Mouse (Mus musculus) ES-E14 (cell line): ENCODE data around the gene Slc6a17. TPM values are rescaled to one million over a fixed set of nuclear protein-coding genes. Genes with fewer than 3 reads are reported as not detected.

ENCODE experiments used
- DNase-seq: peaks from one replicate; pipeline ENCODE4 v3.0.0-alpha.2; 2013; ENCODE audit warnings: low read depth, low spot score
- H3K27ac ChIP-seq: 2 replicates; pipeline ENCODE4 v1.5.1; 2012; ENCODE audit warnings: low read depth, mild to moderate bottlenecking, low read length, moderate library complexity, mixed read lengths; ENCODE audit not compliant: poor library complexity, insufficient read depth, severe bottlenecking
- H3K36me3 ChIP-seq: 2 replicates; pipeline ENCODE4 v1.6.1; 2012; ENCODE audit warnings: mild to moderate bottlenecking, low read length, moderate library complexity, mixed read lengths; ENCODE audit not compliant: control insufficient read depth, poor library complexity, insufficient read depth, severe bottlenecking
- H3K4me1 ChIP-seq, 2 experiments: fragments of 150-350 bp in 1 of 2; sonication (generic) in 1 of 2; 2 replicates each; pipeline ENCODE4 v1.6.1; 2012; ENCODE audit warnings: low read length in 2 of 2, mild to moderate bottlenecking in 1 of 2, mixed read lengths in 1 of 2; ENCODE audit not compliant: control insufficient read depth in 2 of 2, insufficient read depth in 2 of 2, poor library complexity in 1 of 2
- H3K4me3 ChIP-seq, 2 experiments: fragments of 150-350 bp in 1 of 2; sonication (generic) in 1 of 2; 2 replicates each; pipeline ENCODE4 v1.5.1; 2012; ENCODE audit warnings: low read length in 2 of 2, low read depth in 1 of 2, mild to moderate bottlenecking in 1 of 2, mixed read lengths in 1 of 2; ENCODE audit not compliant: insufficient read depth in 1 of 2, poor library complexity in 1 of 2, severe bottlenecking in 1 of 2
- H3K9ac ChIP-seq: 2 replicates; pipeline ENCODE4 v1.6.1; 2012; ENCODE audit warnings: low read depth, mild to moderate bottlenecking, low read length, mixed read lengths; ENCODE audit not compliant: poor library complexity, insufficient read depth, severe bottlenecking
- H3K9me3 ChIP-seq: fragments of 150-350 bp; sonication (generic); 2 replicates; pipeline ENCODE4 v1.6.1; 2012; ENCODE audit warnings: low read depth, mild to moderate bottlenecking, low read length; ENCODE audit not compliant: control insufficient read depth, insufficient read depth
- CHD2 ChIP-seq: IDR thresholded peaks from 2 replicates; pipeline ENCODE4 v1.6.1; 2014; ENCODE audit warnings: mild to moderate bottlenecking, low read depth, low read length, inconsistent platforms
- HCFC1 ChIP-seq: IDR thresholded peaks from 2 replicates; pipeline ENCODE4 v1.6.1; 2012; ENCODE audit warnings: low read length, inconsistent platforms, borderline replicate concordance; ENCODE audit not compliant: insufficient read depth
- MAFK ChIP-seq: IDR thresholded peaks from 2 replicates; pipeline ENCODE4 v1.6.1; 2014; ENCODE audit warnings: mild to moderate bottlenecking, low read depth, low read length, inconsistent platforms; ENCODE audit not compliant: insufficient read depth
- ZC3H11A ChIP-seq: IDR thresholded peaks from 2 replicates; pipeline ENCODE4 v1.6.1; 2012; ENCODE audit warnings: low read depth, mild to moderate bottlenecking, inconsistent platforms, low read length, borderline replicate concordance
- ZNF384 ChIP-seq: IDR thresholded peaks from 2 replicates; pipeline ENCODE4 v1.6.1; 2012; ENCODE audit warnings: low read depth, low read length, inconsistent platforms
- in situ Hi-C, 2 experiments: fragments of 600-800 bp; cut with MboI; formaldehyde crosslinking; loops; one replicate each; pipeline ENCODE4 v1.15.1; 2025; ENCODE audit warnings: low sequenced_read_pairs in 2 of 2, inconsistent platforms in 1 of 2; ENCODE audit not compliant: unreplicated experiment in 2 of 2
- total RNA-seq: library from RNA; depleted of rRNA; stranded (reverse); fragments of 300-350 nt; gene quantifications from 2 replicates; pipeline ENCODE4 v1.2.3, GENCODE M21; 2012

Gene Slc6a17
- total RNA-seq, 1 experiment = 0.49 TPM

- no peak for TF ChIP-seq ZC3H11A
- TF ChIP-seq CHD2 = no peak
- TF ChIP-seq MAFK = no peak
- no peak for TF ChIP-seq HCFC1
- no peak for TF ChIP-seq ZNF384
- H3K36me3 ChIP-seq = no peaks in the 10 kb centered on the region
- H3K9me3 ChIP-seq = no peaks in the 10 kb centered on the region
- no peak overlapping the region for H3K27ac ChIP-seq
- in situ Hi-C loops = loop anchor here (10.0 to 25.0 kb wide), 3 partner anchors 231 to 373 kb away; partner anchors contain the start of genes A630076J17Rik (in 2 of the 2) and Prok1 (in 2 of the 2)
- H3K4me1 ChIP-seq = no peaks in the 10 kb centered on the region
- H3K4me3 ChIP-seq = no peak overlapping the region
- H3K9ac ChIP-seq = no peak overlapping the region
- no peak for DNase-seq
These were observed 49.7 kb downstream of the Slc6a17 start for GRCm38 (mm10) chr3:107468106-107468505.

- DNase-seq = peak; percentile 53
- no peak for TF ChIP-seq CHD2
- peak; percentile 47; the same call in 1 of the 2 replicates for TF ChIP-seq ZC3H11A
- TF ChIP-seq MAFK = no peak
- TF ChIP-seq HCFC1 = no peak
These were observed 51.2 kb downstream of the Slc6a17 start for GRCm38 (mm10) chr3:107466577-107466976.

GRCm38 (mm10) chr3:107462160-107462559, 55.7 kb downstream of the Slc6a17 start:
- in situ Hi-C loops = loop anchor here (5.0 to 25.0 kb wide), 4 partner anchors 105 to 367 kb away; partner anchors contain the start of genes A630076J17Rik (in 2 of the 2) and Prok1 (in 2 of the 2)
- Histone ChIP-seq H3K9ac (no peak overlapping the region), H3K4me3 (no peak overlapping the region), H3K36me3 (no peaks in the 10 kb centered on the region), H3K4me1 (no peaks in the 10 kb centered on the region; a peak in 1 of 4 replicates), H3K27ac (no peak overlapping the region), H3K9me3 (no peaks in the 10 kb centered on the region)
- TF ChIP-seq MAFK (no peak), ZC3H11A (peak; percentile 44; the same call in 1 of the 2 replicates), ZNF384 (no peak), HCFC1 (no peak), CHD2 (no peak)
- peak; percentile 74 for DNase-seq

More at GRCm38 (mm10) chr3:107466577-107466976, 51.2 kb downstream of the Slc6a17 start:
- no peak overlapping the region for H3K9ac ChIP-seq
- H3K27ac ChIP-seq = no peak overlapping the region
- no peaks in the 10 kb centered on the region for H3K36me3 ChIP-seq
- no peaks in the 10 kb centered on the region for H3K4me1 ChIP-seq
- no peaks in the 10 kb centered on the region for H3K9me3 ChIP-seq
- in situ Hi-C loops = loop anchor here (10.0 to 25.0 kb wide), 3 partner anchors 229 to 372 kb away; partner anchors contain the start of genes A630076J17Rik (in 2 of the 2) and Prok1 (in 2 of the 2)
- H3K4me3 ChIP-seq = no peak overlapping the region

- H3K9me3 ChIP-seq = no peaks in the 10 kb centered on the region
- no peak overlapping the region for H3K27ac ChIP-seq
- H3K9ac ChIP-seq = peak overlapping the region; percentile 47
- no peaks in the 10 kb centered on the region; a peak in 1 of 4 replicates for H3K4me1 ChIP-seq
- TF ChIP-seq CHD2 (no peak), ZNF384 (no peak), HCFC1 (no peak)
- H3K36me3 ChIP-seq = no peaks in the 10 kb centered on the region
- in situ Hi-C loops = loop anchor here (5.0 to 25.0 kb wide), 5 partner anchors 103 to 365 kb away; partner anchors contain the start of genes A630076J17Rik (in 2 of the 2) and Prok1 (in 2 of the 2)
- DNase-seq = peak; percentile 53
- peak overlapping the region; percentile 71 to 76 for H3K4me3 ChIP-seq
These were observed 57.9 kb downstream of the Slc6a17 start for GRCm38 (mm10) chr3:107459773-107460431.
